Mouse (Mus musculus) kidney, adult 2 months (tissue): ENCODE measurements around the gene Trabd2b.

Source experiments
- CTCF ChIP-seq: fragments of 200-500 bp; conservative IDR thresholded peaks from 2 replicates; pipeline ENCODE4 v1.5.1; 2011; ENCODE audit warnings: low read depth, mild to moderate bottlenecking, control low read depth, low read length, moderate library complexity, mixed read lengths; ENCODE audit not compliant: insufficient read depth, insufficient read length
- POLR2A ChIP-seq: fragments of 200-500 bp; IDR thresholded peaks from one replicate; pipeline ENCODE4 v1.6.1; 2011; ENCODE audit warnings: low read depth, low read length, control low read depth

DNA sequence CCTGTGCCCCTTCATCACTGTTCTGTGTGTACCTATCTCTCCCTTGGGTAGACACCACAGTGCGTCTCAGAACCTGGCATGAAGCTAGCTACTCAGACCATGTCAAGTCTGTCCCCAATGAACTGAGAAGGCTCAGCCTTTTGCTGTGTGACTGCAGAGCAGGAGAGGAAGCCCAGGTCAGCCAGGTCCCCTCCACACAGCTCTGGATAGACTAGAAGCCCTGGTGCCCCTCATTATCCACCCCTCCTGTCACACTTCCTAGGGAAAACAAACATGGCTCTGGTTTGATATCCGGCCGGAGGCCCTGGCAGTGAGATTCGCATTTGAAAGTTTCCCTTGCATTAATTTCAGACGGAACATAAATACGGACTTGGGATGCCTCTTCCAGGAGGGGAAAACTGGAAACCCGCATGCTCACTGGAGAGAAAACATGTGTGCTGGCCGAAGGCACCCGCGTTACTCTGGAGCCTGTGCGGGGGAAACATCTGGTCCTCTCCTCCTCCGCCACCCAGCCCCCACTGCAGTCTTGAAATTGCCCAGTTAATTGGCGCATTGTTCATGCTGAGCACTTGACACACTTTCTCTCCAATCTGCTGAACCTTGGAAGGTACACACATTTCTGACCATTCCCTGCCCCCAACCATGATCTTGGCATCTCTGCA, 187.2 kb downstream of the Trabd2b start:
- no peak for TF ChIP-seq CTCF
- no peak for TF ChIP-seq POLR2A
